Mouse (Mus musculus) liver, postnatal 0 days (tissue): Measurements from ENCODE around the gene Astn2. TPM values are rescaled to one million over a fixed set of nuclear protein-coding genes. Genes with fewer than 3 reads are reported as not detected.

Experiments used
- ATAC-seq: fragments of 200-750 bp; cut with Nextera tagmentation; 2 replicates; pipeline ENCODE4 v1.8.0; 2017; ENCODE audit warnings: mild to moderate bottlenecking, moderate library complexity
- DNase-seq: peaks from one replicate; pipeline ENCODE4 v3.0.0-alpha.2; 2016
- H3K27ac ChIP-seq: fragments of 300-500 bp; sonication (generic); 2 replicates; pipeline ENCODE4 v1.5.1; 2014; ENCODE audit warnings: antibody characterized with exemption, moderate library complexity, mild to moderate bottlenecking, low read depth
- H3K27me3 ChIP-seq: fragments of 300-500 bp; sonication (generic); 2 replicates; pipeline ENCODE4 v1.6.1; 2014; ENCODE audit warnings: low read length, control low read depth, mixed read lengths; ENCODE audit not compliant: insufficient read depth
- H3K36me3 ChIP-seq: fragments of 300-500 bp; sonication (generic); replicated peaks from 2 replicates; pipeline ENCODE4 v1.6.1; 2014; ENCODE audit warnings: mild to moderate bottlenecking, control low read depth, low read length, moderate library complexity, mixed read lengths; ENCODE audit not compliant: insufficient read depth
- H3K4me1 ChIP-seq: fragments of 300-500 bp; sonication (generic); 2 replicates; pipeline ENCODE4 v1.6.1; 2014; ENCODE audit warnings: antibody characterized with exemption, mild to moderate bottlenecking, control low read depth; ENCODE audit not compliant: insufficient read depth
- H3K4me2 ChIP-seq: fragments of 300-500 bp; sonication (generic); 2 replicates; pipeline ENCODE4 v1.6.1; 2014; ENCODE audit warnings: low read depth, mild to moderate bottlenecking, low read length, moderate library complexity, mixed read lengths
- H3K4me3 ChIP-seq: fragments of 300-500 bp; sonication (generic); 2 replicates; pipeline ENCODE4 v1.5.1; 2014; ENCODE audit warnings: low read depth, low read length
- H3K9ac ChIP-seq: fragments of 300-500 bp; sonication (generic); replicated peaks from 2 replicates; pipeline ENCODE4 v1.6.1; 2014; ENCODE audit warnings: mild to moderate bottlenecking, moderate library complexity
- H3K9me3 ChIP-seq: fragments of 300-500 bp; sonication (generic); 2 replicates; pipeline ENCODE4 v1.6.1; 2016; ENCODE audit warnings: mild to moderate bottlenecking, control low read depth, low read length, mixed read lengths
- CTCF ChIP-seq: sonication (generic); IDR thresholded peaks from 2 replicates; pipeline ENCODE4 v1.5.1; 2016; ENCODE audit warnings: antibody characterized with exemption, low read depth
- EP300 ChIP-seq: IDR thresholded peaks from 2 replicates; pipeline ENCODE4 v1.6.1; 2016; ENCODE audit warnings: antibody characterized with exemption, low read depth, mild to moderate bottlenecking
- WGBS: fragments of 180-500 bp; shearing (Covaris S2); extraction: QIAGEN DNeasy Blood & Tissue Kit; methylation state at CpG from one replicate; pipeline ENCODE4 v1.1.7; 2014; ENCODE audit not compliant: insufficient replicate concordance; 5-methylcytosine and 5-hydroxymethylcytosine counted together
- polyA plus RNA-seq: library from polyadenylated mRNA; unstranded; fragments of >200 nt; fragmentation: Nextera tagmentation; extraction: Ambion mirVana; gene quantifications from 2 replicates; pipeline ENCODE4 v1.2.1, GENCODE M21; 2015

The Astn2 gene
- polyA plus RNA-seq, 1 experiment from 2014 or later, result 0.02 TPM

- Histone ChIP-seq H3K4me2 (no peak overlapping the region), H3K27me3 (no peaks in the 10 kb centered on the region), H3K9ac (no peak overlapping the region), H3K9me3 (no peaks in the 10 kb centered on the region), H3K36me3 (no peaks in the 10 kb centered on the region), H3K27ac (no peak overlapping the region), H3K4me3 (no peak overlapping the region), H3K4me1 (no peaks in the 10 kb centered on the region)
- DNase-seq (no peak), ATAC-seq (no peak)
- WGBS, result 86% methylated on average over 5 of the region's 5 CpGs
- TF ChIP-seq CTCF (no peak), EP300 (no peak)
Measured at GRCm38 (mm10) chr4:65773368-65774010, 630.9 kb downstream of the Astn2 start.

GRCm38 (mm10) chr4:65770952-65771351 is 633.5 kb downstream of the Astn2 start:
- ATAC-seq, result no peak
- Histone ChIP-seq H3K9me3 (no peaks in the 10 kb centered on the region), H3K27me3 (no peaks in the 10 kb centered on the region), H3K4me3 (no peak overlapping the region), H3K27ac (no peak overlapping the region), H3K4me2 (no peak overlapping the region), H3K36me3 (no peaks in the 10 kb centered on the region), H3K9ac (no peak overlapping the region), H3K4me1 (no peaks in the 10 kb centered on the region)
- no peak for TF ChIP-seq CTCF
- no peak for TF ChIP-seq EP300
- 77% methylated on average over 4 of the region's 4 CpGs for WGBS
- DNase-seq, result no peak

DNA sequence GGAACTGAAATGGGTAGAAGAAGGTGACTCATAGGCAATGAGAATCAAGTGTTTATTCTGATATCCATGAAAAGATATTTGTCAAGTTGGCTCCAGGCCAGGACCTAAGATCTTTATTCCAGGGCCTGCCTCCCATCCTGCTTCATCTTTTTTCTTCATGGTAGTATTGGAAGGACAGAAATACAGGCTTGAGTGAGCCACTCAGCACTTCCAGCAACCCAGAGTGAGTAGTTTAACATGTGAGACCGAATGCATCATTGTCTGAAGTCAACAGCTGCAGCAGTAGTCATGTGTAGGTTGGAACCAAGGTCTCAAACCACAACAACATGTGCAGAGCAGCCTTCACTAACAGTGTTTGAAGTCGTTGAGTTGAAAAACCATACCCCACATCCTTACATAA is 636.5 kb downstream of the Astn2 start:
- Histone ChIP-seq H3K4me1 (no peaks in the 10 kb centered on the region), H3K4me2 (no peak overlapping the region), H3K9ac (no peak overlapping the region), H3K27ac (no peak overlapping the region), H3K27me3 (no peaks in the 10 kb centered on the region), H3K9me3 (no peaks in the 10 kb centered on the region), H3K36me3 (no peaks in the 10 kb centered on the region), H3K4me3 (no peak overlapping the region)
- ATAC-seq (no peak), DNase-seq (no peak)
- WGBS, result 42% methylated on average over 2 of the region's 2 CpGs
- TF ChIP-seq EP300 (no peak), CTCF (no peak)

DNA sequence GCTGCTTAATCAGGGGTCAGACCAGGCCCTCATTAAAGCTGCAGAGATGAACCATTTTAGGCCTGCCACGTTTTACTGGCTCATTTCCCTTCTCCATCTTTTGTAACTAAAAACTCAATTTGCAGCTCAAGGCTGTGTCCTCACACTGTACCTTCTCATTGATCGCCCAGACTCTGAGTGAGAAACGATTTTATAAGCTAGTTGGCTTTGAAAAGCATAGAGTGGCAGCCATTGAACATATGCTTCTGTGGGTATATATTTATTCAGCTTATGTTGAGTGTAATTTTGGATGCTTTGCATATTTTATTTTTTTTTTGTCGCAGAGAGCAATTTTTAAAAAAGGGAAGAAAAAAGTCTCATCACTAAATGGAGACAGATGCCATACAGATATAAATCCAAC is 637.0 kb downstream of the Astn2 start:
- DNase-seq (no peak), ATAC-seq (no peak)
- 63% methylated on average over 4 of the region's 4 CpGs for WGBS
- Histone ChIP-seq H3K27ac (no peak overlapping the region), H3K4me3 (no peak overlapping the region), H3K36me3 (no peaks in the 10 kb centered on the region), H3K9me3 (no peaks in the 10 kb centered on the region), H3K27me3 (no peaks in the 10 kb centered on the region), H3K4me1 (no peaks in the 10 kb centered on the region), H3K4me2 (no peak overlapping the region), H3K9ac (no peak overlapping the region)
- TF ChIP-seq EP300, result no peak
- TF ChIP-seq CTCF, result no peak

- no peak for TF ChIP-seq EP300
- no peak for TF ChIP-seq CTCF
- no peak for ATAC-seq
- no peak for DNase-seq
- Histone ChIP-seq H3K27ac (no peak overlapping the region), H3K27me3 (no peaks in the 10 kb centered on the region), H3K4me1 (no peaks in the 10 kb centered on the region), H3K4me2 (no peak overlapping the region), H3K4me3 (no peak overlapping the region), H3K9me3 (no peaks in the 10 kb centered on the region), H3K36me3 (no peaks in the 10 kb centered on the region), H3K9ac (no peak overlapping the region)
- 68% methylated on average over 3 of the region's 3 CpGs for WGBS
Measured at GRCm38 (mm10) chr4:65765312-65765711, 639.1 kb downstream of the Astn2 start.

DNA sequence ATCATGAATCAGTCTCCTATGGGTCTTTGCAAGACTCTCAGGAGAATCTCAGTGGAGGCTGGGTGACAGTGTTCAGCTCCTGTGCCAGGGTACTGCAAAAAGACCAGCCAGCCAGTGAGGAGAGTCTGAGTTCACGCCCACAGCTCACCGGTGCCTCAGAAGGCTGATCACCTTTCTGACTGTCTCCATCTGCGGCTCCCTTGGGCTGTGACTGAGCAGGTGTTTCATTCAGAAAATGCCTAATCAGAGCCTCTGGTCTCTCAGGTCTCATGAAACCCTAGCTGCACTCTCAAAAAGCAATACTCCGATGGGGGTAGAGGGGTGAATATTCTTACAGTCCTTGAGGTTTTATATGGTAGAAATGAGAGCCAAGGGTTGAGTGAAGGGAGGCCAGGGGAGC is 640.1 kb downstream of the Astn2 start:
- H3K4me3 ChIP-seq, result no peak overlapping the region
- H3K36me3 ChIP-seq, result no peaks in the 10 kb centered on the region
- no peak for TF ChIP-seq EP300
- TF ChIP-seq CTCF, result no peak
- WGBS, result 76% methylated on average over 4 of the region's 4 CpGs
- no peaks in the 10 kb centered on the region for H3K9me3 ChIP-seq
- no peak overlapping the region for H3K4me2 ChIP-seq
- H3K27ac ChIP-seq, result no peak overlapping the region
- H3K27me3 ChIP-seq, result no peaks in the 10 kb centered on the region
- ATAC-seq, result no peak
- no peak for DNase-seq
- no peak overlapping the region for H3K9ac ChIP-seq
- no peaks in the 10 kb centered on the region for H3K4me1 ChIP-seq

DNA sequence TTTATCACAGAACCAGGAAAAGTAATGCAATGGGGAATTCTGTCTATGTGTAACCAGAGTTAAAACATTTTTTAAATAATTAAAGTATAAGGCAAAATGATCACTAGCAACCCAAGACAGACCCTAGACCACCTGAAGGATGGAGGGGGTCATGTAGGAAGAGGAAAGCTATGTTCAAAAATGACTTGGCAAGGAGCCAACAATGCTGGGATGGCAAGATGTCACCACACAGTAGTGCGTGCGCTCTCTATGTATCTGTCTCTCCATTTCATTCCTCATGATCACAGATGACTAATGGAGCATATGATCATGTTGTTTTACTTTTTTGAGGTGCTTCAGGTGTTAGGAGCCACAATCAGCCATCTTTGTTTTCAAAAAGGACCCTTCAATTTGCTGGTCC is 640.6 kb downstream of the Astn2 start:
- Histone ChIP-seq H3K4me3 (no peak overlapping the region), H3K27ac (no peak overlapping the region), H3K9ac (no peak overlapping the region), H3K4me1 (no peaks in the 10 kb centered on the region), H3K9me3 (no peaks in the 10 kb centered on the region), H3K4me2 (no peak overlapping the region), H3K27me3 (no peaks in the 10 kb centered on the region), H3K36me3 (no peaks in the 10 kb centered on the region)
- ATAC-seq, result no peak
- WGBS, result 79% methylated on average over 2 of the region's 2 CpGs
- TF ChIP-seq EP300, result no peak
- TF ChIP-seq CTCF, result no peak
- DNase-seq, result no peak
